Mouse (Mus musculus) ovary, adult 10 weeks (tissue): ENCODE measurements around the gene Zcchc24. TPM values are rescaled to one million over a fixed set of nuclear protein-coding genes. Genes with fewer than 3 reads are reported as not detected.

ENCODE experiments used
- polyA plus RNA-seq: library from polyadenylated mRNA; stranded (reverse); fragments of 350-450 nt; fragmentation: Illumina TruSeq; extraction: RNeasy Lipid Tissue Mini Kit (QIAGEN cat#74804); gene quantifications from one replicate; pipeline ENCODE4 v1.2.3, GENCODE M21; 2014

Gene Zcchc24
- 74.1 TPM for polyA plus RNA-seq

GRCm38 (mm10) chr14:25768915-25769625 lies at the start of gene Zcchc24:
Gene Zcchc24, minus strand, starts transcription at chr14:25769039.

GRCm38 (mm10) chr14:25693888-25694568 lies 74.8 kb downstream of the Zcchc24 start, which contains the start of gene Ppif:
Gene Ppif, plus strand, starts transcription at chr14:25694154.

Other genes starting within 250 kb of the Zcchc24 start
- gene Ppif, start 74.9 kb downstream of the Zcchc24 start, polyA plus RNA-seq = 5.4 TPM
- gene Anxa11, start 73.1 kb upstream of the Zcchc24 start, polyA plus RNA-seq = 13.0 TPM
- gene Plac9a, start 134.1 kb upstream of the Zcchc24 start, polyA plus RNA-seq = not detected
- gene Tmem254a, start 158.6 kb upstream of the Zcchc24 start, polyA plus RNA-seq = 16.9 TPM
- gene Cphx1, start 169.3 kb upstream of the Zcchc24 start, polyA plus RNA-seq = 10.7 TPM
- 1.5 TPM for gene Duxbl1, start 209.5 kb upstream of the Zcchc24 start, polyA plus RNA-seq